Mouse (Mus musculus) ovary, postnatal 14 days (tissue): ENCODE measurements around the gene Flot1.

Experiments used
- DNase-seq: peaks from one replicate; pipeline ENCODE4 v3.0.0; 2022; ENCODE audit warnings: low spot score

Flot1 gene

GRCm38 (mm10) chr17:35822964-35823937 lies at the start of gene Flot1:
Gene Flot1, plus strand, starts transcription at chr17:35823230.
- peak; percentile 75 for DNase-seq

DNA sequence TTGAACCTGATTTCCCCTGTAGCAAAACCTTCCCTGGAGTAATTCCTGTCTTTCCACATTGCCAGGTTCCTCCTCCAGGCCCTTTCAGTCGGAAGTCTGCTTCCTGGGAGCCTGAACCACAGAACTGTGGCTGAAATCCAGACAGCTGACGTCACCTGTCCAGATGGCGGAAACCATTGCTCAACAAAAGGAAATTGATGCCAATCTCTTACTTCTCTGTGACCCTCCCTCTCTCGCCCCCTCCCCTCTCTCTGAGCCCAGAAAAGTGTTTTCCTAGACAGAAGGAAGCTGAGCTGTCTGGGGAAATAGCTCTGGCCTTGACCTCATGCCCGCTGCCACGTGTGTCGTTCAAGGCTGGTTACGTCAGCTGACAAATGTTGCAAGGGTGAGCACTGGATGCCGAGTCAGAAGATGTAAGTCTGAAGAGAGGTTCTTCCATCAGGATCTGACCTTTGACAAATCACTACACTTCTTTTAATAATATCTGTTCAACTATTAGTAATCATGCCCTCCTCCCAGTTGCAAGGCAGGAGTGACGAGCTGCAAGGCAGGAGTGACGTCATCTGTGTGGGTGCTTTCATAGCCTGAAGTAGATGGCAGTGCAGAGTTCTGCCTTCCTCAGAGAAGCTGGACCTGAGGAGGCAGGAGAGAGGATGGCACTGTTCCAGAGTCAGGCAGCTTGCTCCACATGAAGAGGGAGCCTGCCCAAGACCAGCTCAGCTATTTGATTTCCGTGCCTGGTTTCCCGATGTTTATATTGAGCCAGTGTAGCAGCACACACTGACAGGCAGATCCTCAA lies 46.0 kb upstream of the Flot1 start:
- DNase-seq = peak; percentile 72

DNA sequence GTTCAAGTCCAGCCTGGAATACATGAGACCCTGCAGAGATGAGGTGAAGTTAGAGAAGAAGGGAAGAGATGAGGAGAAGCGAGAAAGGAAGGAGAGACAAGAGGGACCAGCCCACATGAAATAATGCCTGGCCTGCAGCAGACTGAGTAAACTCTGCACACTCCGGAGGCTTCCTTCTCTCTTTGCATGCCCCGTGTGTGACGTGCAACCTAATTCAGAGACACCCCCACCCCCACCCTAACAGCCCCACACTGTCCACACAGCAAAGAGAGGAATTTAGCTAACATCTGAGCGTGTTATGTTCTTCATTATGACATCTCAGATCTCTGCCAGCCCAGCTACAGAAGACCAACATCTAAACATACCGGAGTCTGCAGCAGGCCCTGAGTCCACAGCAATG lies 44.1 kb upstream of the Flot1 start:
- DNase-seq = no peak

GRCm38 (mm10) chr17:35779466-35780205 lies 43.4 kb upstream of the Flot1 start:
- DNase-seq = no peak

- DNase-seq = no peak
These were observed 42.7 kb upstream of the Flot1 start for GRCm38 (mm10) chr17:35780362-35780761.

- DNase-seq = no peak
These were observed 40.6 kb upstream of the Flot1 start for GRCm38 (mm10) chr17:35782398-35782797.

- no peak for DNase-seq
These were observed 40.1 kb upstream of the Flot1 start for GRCm38 (mm10) chr17:35782924-35783323.

GRCm38 (mm10) chr17:35783944-35784343 lies 39.1 kb upstream of the Flot1 start:
- no peak for DNase-seq

DNA sequence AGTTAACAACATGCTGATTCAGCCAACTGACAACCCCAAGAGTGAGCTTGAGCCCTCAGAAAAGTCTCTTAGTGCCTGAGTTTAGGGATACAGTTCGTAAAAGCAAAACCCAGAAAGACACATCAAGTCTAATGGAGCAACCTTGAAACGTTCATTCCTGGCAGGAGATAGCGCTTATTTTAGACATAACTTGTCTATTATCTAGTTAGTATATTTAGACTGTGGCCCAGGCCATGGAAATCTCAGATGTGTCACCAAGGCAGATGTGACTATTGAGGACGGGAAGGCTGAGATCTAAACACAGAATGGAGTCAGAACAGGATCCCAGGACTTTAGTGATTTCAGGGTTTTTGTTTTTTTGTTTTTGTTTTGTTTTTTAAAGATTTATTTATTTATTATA lies 37.9 kb upstream of the Flot1 start:
- DNase-seq = no peak

GRCm38 (mm10) chr17:35787493-35787892 lies 35.5 kb upstream of the Flot1 start:
- DNase-seq = no peak

- no peak for DNase-seq
These were observed 35.0 kb upstream of the Flot1 start for GRCm38 (mm10) chr17:35788025-35788424.

- no peak for DNase-seq
These were observed 32.1 kb upstream of the Flot1 start for GRCm38 (mm10) chr17:35790933-35791332.

GRCm38 (mm10) chr17:35792837-35793236 lies 30.2 kb upstream of the Flot1 start:
- no peak for DNase-seq

GRCm38 (mm10) chr17:35795099-35795498 lies 27.9 kb upstream of the Flot1 start:
- DNase-seq = no peak

- no peak for DNase-seq
These were observed 27.4 kb upstream of the Flot1 start for GRCm38 (mm10) chr17:35795656-35796055.

DNA sequence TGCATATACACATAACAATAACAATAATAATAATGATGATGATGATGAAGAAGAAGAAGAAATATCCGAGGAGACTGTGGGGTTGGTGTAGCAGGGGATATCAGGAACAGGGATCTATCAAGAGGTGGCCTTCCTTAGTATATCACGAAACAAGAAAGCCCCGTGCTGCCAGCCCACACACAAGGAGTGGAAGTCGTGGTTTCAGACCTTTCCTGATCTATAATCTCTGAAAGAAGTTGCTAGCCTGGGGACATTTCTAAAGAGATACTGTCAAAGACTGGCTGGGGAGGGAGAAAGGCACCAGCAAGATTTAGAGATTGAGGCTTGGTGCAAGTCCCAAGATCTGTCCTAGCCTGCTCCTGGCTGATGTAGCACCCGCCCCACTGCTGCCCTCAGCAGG lies 26.2 kb upstream of the Flot1 start:
- DNase-seq = no peak

DNA sequence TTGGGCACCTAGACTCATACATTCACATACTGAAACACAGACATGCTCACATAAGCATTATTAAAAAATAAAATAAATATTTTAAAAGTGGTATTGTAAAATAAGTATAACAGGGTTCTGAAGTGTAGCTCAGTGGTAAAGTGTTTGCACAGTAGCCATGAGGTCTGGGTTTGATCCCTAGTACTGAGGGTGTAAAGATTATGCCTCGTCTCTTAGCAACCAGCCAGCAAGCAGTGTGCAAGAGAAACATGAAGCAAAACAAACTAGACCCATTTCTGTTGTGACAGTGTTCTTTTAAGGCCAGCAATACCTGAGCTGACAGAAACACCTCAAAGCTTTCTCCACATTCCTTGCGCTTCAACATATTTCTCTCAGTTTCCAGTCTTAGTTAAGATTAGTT lies 22.1 kb upstream of the Flot1 start:
- DNase-seq = no peak

DNA sequence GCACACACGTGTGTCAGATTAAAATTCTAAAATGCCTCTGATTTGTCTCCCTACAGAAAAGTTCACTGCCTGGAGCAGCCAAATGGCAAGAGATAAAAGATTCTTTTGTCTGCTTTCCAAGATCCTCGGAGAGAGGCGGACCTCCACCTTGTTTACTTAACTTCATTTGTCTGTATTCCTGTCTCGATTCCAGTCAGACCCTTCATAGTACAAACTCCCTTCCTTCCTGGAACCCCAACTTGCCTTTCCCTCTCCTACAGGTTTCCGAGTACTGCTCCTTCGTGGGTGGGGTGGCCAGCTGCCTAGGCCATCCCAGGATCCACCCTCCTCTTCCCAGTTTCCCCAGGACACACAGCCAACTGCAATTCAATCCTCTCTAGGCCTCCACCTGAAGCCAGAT lies 20.0 kb upstream of the Flot1 start:
- DNase-seq = no peak

- no peak for DNase-seq
These were observed 19.1 kb upstream of the Flot1 start for GRCm38 (mm10) chr17:35803858-35804399.

DNA sequence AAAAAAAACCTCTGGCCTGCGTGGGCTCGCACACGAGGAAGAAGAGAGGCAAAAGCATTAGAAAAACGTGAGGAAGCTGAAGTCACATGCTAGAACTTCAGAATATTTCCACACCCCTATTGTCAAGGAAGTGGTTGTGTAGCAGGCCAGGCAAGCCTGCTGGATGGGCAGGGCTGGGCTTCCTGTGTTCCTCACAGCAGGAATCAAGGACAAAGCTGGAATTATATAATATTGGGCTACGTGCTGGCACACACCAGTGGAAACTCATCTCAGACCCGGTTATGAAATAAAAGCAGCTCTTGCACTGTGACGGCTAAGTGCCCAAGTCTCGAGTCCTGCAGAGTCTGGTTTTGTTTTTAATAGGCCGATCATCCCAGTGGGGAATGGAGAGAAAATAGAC lies 15.0 kb upstream of the Flot1 start:
- no peak for DNase-seq

GRCm38 (mm10) chr17:35809395-35809794 lies 13.6 kb upstream of the Flot1 start:
- no peak for DNase-seq
